Mouse (Mus musculus) neutrophil, adult 5-6 weeks (primary cell): ENCODE results near the gene Stk31. TPM values are rescaled to one million over a fixed set of nuclear protein-coding genes. Genes with fewer than 3 reads are reported as not detected.
A peak's percentile ranks its signal among the peaks of the same experiment; 100 is the strongest.
"Not testable (repeated sequence)": the region's sequence is repeated elsewhere in the genome, so short reads cannot be mapped to it uniquely, and the experiment has no call there.

Source experiments
- ATAC-seq: fragments of 151-379, 151-347 bp; 2 replicates; pipeline ENCODE4 v1.8.0; 2017; ENCODE audit warnings: mild to moderate bottlenecking, moderate TSS enrichment; ENCODE audit not compliant: insufficient number of reproducible peaks, poor library complexity, low FRiP score, severe bottlenecking; ENCODE audit errors: extremely low read depth
- total RNA-seq: library from RNA; stranded (forward); fragments of 200-1000 nt; gene quantifications from 2 replicates; pipeline ENCODE4 v1.2.3, GENCODE M21; 2017

Gene Stk31
- 0.70 TPM in 1 of 2 replicates, not detected in the other for total RNA-seq

GRCm38 (mm10) chr6:49395316-49395715, at the start of gene Stk31:
Stk31 (plus strand) TSS chr6:49395604.
- ATAC-seq = no peak

GRCm38 (mm10) chr6:49349826-49350225, 45.6 kb upstream of the Stk31 start:
- ATAC-seq = peak; percentile 94

GRCm38 (mm10) chr6:49354613-49355012, 40.8 kb upstream of the Stk31 start:
- ATAC-seq = no peak

GRCm38 (mm10) chr6:49355171-49355570, 40.2 kb upstream of the Stk31 start:
- peak; percentile 60; the same call in 1 of the 2 replicates for ATAC-seq

- ATAC-seq = 0 out of 2 replicates have a peak, but pooled peaks have one; percentile 51
Observed at GRCm38 (mm10) chr6:49360420-49360819, 35.0 kb upstream of the Stk31 start.

- ATAC-seq = peak; percentile 93
Observed at GRCm38 (mm10) chr6:49367159-49368054, 28.0 kb upstream of the Stk31 start, which contains the start of gene Fam221a. Fam221a (plus strand) TSS chr6:49367739.

- no peak for ATAC-seq
Observed at GRCm38 (mm10) chr6:49368212-49368611, 27.2 kb upstream of the Stk31 start.

GRCm38 (mm10) chr6:49372705-49373104, 22.7 kb upstream of the Stk31 start:
- no peak for ATAC-seq

GRCm38 (mm10) chr6:49373943-49374342, 21.5 kb upstream of the Stk31 start:
- no peak for ATAC-seq

GRCm38 (mm10) chr6:49378328-49378727, 17.1 kb upstream of the Stk31 start:
- no peak for ATAC-seq

- ATAC-seq = no peak
Observed at GRCm38 (mm10) chr6:49394276-49394675, 1.1 kb upstream of the Stk31 start.

- ATAC-seq = no peak
Observed at GRCm38 (mm10) chr6:49397466-49397865, 2.1 kb downstream of the Stk31 start.

GRCm38 (mm10) chr6:49398365-49398764, 3.0 kb downstream of the Stk31 start:
- no peak for ATAC-seq

GRCm38 (mm10) chr6:49410830-49411229, 15.4 kb downstream of the Stk31 start:
- no peak for ATAC-seq

- not testable (repeated sequence) for ATAC-seq
Observed at GRCm38 (mm10) chr6:49412967-49413366, 17.6 kb downstream of the Stk31 start.

- no peak for ATAC-seq
Observed at GRCm38 (mm10) chr6:49415971-49416370, 20.6 kb downstream of the Stk31 start.

GRCm38 (mm10) chr6:49437306-49437705, 41.9 kb downstream of the Stk31 start:
- ATAC-seq = no peak

GRCm38 (mm10) chr6:49458112-49458511, 62.7 kb downstream of the Stk31 start:
- ATAC-seq = no peak

- no peak for ATAC-seq
Observed at GRCm38 (mm10) chr6:49483205-49483604, 87.8 kb downstream of the Stk31 start.

- ATAC-seq = no peak
Observed at GRCm38 (mm10) chr6:49491526-49491925, 96.1 kb downstream of the Stk31 start.
